Mouse (Mus musculus) kidney, adult 11 months (tissue): Measurements from ENCODE around the gene Man2a1.
"Not testable (repeated sequence)": the region's sequence is repeated elsewhere in the genome, so short reads cannot be mapped to it uniquely, and the experiment has no call there.

Source experiments
- DNase-seq: peaks from one replicate; pipeline ENCODE4 v3.0.0; 2022

Man2a1 gene

DNA sequence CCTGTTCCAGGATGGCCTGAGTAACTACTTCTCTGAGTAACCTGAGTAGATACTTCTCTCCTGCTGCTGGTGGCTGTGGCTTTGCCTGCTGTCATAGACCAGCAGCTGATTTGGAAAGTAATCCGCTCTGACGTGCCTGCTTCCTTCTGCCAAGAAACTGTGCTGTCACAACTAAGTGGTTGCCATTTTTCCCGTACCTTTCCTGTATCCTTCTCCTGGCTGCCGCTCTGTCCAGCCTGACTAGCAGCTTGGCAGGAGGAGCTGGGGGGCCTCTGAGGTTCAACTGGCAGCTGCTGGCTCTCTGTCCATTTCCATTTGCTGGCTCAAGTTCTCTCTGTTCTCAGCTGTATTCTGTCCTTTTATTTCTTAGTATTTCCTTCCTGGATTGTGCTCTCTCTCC is 115.8 kb downstream of the Man2a1 start:
- peak; percentile 26 for DNase-seq

DNA sequence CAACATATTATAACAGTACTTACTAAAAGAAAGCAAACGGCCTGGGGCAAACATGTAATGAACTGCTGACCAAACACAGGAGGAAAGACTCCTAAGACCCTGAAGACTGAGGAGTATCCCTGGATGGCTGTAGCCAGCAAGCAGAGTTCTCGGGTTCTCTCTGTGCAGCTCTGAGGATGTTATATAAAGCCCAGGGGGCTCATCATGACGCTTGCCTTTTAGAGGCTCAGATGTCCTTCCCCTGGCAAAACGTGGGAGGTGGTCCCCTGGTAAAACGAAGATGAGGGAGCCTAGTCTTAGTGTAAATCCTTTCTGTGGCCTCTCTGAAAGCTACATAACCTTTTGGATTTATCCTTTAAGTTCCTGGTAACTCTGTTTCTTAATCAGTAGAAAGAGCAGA is 119.2 kb downstream of the Man2a1 start:
- DNase-seq: no peak

DNA sequence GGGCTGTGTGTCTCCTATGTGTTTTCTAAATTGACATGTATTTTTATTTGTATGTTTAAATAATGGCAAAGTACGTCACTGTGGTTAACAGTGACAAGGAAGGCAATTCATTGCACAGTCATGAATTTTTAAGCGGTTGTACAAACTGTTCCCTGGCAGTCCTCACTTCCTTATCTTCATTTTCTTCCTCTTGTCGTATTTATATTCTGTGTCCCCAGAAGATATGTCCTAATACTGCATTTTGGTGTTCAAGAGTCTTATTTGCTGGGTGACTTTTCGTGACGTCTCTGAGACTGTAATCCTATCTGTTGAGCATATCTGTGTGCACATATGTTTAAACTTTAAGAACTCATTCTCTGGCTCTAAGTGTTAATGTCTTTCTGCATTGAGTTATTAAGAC is 120.6 kb downstream of the Man2a1 start:
- no peak for DNase-seq

DNA sequence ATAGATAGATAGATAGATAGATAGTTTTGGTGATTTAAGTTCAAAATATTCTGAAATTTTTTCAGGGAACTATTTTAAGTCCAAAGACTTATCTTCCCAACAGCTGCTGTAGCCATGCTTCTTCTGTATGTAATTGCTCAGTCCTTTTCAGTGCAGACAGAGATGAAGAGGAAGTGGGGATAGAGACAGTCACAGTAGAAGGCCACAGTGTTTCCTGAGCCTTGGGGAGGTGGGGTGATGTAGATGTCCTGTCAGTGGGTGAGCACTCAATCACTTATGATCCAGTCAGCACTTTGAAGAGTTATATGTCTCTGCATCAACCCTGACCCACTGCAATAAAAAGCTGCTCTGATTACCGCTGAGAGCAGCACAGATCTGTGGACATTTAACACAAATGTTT is 122.6 kb downstream of the Man2a1 start:
- DNase-seq: no peak

DNA sequence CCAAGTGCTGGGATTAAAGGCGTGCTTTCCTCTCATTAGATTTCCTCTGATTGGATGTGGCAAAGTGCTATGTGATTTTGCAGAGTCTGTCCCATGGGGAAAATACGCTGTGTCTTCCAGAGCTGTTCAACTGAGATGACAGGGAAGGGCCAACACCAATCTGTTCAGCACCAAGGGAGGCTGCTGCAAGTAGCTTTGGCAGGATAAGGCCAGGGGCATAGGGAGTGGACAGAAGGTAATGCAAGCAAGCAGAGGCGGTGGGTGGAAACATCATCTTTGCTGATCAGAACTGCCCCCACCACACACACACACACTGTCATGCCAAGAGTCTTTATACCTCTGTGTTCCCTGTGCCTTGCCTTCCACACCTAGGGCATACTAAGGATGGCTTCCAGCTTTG is 124.7 kb downstream of the Man2a1 start:
- DNase-seq: no peak

DNA sequence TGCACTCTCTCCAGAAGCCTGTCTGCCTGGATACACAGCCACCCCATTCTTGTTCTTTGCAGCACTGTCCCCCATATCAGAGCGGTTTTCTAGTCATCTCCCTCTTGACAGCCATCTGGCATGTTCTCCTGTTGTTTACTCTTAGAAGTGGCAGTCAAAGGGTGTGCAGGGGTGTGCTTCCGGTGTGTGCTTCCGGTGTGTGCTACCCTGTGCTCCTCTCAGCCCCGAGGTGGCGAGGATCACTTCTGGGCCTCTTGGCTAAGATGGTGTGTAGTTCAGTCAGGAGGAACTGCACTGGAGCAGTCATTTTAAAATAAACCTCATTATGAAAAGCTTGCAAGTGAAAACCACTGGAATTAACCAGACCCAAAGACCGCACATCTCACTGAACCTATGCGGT is 125.5 kb downstream of the Man2a1 start:
- no peak for DNase-seq

DNA sequence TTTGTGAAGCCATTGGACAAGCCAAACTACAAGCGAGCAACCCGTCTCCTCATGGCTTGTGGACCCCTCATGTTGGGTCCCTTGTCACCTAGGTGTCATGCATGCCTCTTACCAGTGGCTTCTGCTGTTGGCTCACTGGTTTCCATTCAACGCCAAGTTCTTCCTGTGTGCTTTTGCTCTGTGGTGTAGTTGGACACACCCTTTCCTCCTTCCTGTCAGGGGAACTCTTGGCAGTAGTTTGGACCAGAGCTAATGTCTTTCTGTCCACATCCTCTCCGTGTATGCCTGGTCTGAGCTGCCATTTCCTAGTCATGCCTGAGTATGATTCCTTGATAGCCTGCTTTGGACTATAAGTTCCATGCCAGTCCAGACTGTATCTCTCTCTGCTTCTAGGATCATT is 135.0 kb downstream of the Man2a1 start:
- DNase-seq: peak; percentile 12

DNA sequence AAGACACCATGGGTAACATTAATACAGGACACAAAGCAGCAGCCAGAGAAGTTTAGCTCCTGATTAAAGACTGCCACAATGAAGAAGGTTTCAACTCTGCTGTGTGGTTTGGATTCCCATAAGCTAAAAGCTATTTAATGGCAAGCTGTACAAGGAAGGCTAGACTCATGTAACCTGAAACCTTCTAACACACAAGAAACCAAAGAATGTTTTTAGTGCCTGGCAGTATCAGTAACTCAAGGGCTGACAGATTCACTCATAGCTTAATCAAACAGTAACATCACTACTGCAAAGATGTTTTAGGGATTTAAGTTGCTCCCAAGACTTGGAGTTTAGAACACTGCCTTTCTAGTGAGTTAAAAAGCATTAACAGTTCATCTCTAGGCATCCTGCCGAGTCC is 137.4 kb downstream of the Man2a1 start:
- no peak for DNase-seq

DNA sequence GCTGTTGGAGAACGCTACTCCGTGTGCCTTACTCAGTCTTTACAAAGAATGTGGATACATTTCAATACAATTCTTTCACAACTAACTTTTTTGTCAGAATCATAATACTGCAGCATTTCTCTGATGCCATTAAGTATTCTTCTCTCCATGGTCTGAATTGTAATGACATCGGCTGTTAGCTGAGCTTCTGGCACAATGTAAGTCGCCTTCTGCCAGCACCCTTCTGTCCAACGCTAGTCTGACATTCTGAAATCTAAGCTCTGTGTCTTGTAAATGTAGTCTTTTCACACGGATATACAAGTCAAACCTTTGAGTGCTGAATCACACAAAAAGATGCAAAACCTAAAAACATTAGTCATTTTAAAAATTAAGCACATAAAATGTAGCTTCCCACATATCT is 138.6 kb downstream of the Man2a1 start:
- no peak for DNase-seq

DNA sequence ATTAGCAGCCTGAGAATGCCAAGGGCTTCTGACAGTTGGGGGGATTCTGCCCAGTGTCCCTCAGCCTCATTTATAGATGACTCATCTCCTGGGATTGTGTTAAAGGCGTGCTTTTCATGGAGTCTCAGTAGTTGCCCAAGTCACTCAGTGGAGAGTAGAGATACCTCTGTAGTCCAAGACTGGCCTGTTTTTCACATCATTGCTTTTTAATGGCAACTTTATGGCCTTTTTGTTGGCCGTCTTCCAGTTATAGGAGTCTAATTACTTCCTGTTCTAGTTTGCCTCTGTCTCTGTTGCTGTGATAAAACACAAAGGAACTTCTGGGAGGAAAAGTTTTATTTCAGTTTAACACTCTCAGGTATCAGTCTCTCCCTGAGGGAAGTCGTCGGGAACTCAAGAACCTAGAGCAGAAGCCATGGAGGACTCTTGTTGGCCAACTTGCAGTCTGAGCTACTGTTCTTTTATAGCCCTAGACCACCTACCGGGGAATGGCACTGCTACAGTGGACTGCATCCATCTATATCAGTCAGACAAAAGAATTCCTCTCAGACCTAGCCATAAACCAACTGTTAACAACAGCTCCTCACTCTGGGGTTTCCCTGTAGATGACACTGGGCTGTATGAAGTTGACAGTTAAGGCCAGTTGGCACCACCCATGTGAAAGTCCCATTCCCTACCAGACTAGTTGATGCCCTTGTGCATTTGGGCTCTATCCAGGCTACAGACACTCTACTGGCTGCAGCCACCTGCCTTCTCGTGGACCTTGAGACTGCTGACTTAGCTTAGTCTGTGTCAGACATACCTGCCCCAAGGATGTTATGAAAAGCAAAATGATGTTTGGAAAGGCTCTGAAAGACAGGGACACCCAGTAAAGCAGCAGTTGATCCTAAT is 142.4 kb downstream of the Man2a1 start:
- DNase-seq: peak; percentile 49

DNA sequence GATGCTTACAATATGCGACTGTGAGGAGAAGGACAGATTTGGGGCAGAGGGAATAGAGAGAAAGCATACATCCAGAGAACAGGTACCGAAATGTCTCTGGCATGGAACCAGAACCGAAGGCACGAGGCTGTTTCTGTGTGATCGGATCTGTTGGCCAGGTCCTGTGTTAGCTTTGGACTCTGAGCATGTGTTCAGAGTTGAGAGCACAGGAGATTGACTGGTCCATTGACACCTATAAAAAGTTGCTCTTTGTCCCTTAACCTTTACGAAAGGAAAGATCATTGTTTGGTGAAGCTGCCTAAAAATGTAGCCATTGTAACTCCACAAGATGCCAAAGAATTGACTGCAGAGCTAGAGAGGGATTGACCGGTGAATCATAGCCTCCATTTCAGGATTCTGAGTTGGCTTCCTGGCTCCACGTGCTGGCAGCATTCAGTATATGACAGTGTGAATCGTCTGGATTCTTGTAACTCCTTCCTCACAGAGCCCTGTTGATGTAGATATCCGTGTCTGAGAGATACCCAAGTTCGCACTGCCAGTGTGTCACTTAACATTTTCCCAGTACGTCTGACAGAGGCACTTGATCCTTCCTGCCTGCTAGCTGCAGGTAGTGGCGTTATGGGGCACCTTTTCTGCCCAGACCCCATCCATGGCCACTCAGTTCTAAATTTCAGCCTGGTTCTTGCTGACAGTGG is 143.2 kb downstream of the Man2a1 start:
- DNase-seq: peak; percentile 57

DNA sequence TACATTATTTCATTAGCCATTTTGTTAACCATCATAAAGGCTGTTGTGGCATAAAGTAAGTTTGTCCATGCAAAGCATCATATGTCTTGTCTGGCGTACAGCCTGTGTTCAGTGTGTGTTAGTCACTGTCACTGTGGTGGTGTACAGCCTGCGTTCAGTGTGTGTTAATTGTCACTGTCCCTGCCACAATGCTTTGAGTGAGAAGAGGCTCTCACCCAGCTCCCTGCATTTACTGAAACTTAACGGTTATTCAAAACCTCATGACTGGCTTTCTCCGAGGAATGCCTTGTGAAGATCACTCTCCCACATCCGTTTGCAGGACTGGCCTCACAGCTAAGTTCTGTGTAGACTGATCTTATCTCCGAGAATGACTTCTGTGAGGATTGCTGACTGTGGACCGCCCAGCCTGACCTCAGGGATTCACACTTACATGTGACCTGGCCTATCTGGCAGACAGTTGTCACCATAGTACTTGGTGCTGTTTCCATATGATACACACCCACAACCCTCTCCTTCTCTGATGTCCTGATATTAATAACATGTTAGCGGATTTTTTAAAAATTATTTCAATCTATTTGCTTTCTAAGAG is 146.2 kb downstream of the Man2a1 start:
- no peak for DNase-seq

DNA sequence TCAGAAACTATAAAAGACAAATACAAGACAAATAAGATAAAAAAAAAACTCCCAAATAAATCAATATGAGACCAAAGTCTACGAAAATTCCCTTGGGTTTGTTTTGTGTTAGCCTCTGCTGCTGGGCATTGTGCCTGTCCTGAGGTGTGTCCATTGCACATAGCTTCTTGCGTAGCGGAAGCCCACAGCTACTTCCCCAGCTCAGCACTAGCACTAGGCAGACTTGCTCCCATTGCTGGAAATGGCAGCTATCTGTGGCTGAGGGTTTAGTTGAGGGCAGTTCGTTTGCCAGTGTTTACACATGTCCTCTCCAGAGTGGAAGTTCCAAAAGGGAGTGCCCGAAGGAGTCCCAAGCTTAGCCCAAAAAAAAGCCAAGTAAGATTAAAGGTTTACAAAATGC is 146.9 kb downstream of the Man2a1 start:
- DNase-seq: no peak

DNA sequence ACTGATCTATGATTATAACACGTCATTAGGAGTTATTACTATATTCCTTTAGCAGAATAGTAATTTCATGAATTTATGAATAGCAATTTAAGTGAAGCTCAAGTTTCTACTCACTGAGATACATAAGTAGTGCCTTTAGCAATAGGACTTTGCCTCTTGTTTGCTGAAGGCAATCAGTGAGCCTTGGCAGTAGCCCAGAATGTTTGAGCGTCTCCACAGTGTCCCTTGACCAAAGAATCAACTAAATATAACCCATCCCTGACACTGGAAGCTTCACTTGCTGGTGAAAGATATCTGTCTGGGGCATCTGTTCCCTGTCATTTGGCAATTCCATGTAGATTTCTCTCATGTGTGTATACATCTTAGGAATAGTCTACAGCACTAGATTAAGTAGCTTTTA is 147.6 kb downstream of the Man2a1 start:
- DNase-seq: no peak

DNA sequence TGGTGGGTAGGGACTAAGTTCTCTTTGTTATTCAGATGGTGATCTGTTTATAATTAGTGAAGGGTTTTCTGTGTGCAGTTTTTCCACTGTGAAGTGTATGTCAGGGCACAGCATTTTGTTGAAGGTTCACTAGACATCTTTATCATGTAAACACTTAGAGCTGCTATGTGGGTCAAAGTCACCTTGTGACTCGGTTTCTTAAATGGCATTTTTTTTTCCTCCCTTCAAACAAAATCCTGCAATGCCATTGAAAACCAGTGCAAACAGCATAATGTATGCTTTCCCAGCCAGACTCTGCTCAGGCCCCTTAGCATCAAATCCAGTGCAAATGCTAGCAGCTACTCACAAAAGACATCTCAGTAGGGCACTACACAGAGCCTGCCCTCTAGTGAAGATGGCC is 148.6 kb downstream of the Man2a1 start:
- no peak for DNase-seq

DNA sequence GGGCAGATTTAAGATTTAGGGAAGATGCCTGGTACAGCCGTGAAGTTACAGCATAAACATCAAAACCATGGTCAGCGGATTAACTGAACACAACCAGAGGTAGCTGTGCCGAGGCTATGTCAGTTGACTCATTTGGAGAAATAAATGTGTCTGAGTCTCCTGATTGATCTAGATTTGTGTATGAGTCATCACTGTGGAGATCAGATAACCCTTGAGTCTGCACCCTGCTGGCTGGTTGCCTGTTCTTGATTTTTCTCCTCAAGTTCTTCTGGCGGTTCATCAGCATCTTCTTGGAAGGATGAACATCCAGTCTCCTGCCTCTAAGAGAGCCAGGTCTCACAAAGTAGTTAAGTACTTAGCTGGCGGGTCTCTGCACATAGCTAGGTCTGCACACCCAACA is 150.7 kb downstream of the Man2a1 start:
- no peak for DNase-seq

DNA sequence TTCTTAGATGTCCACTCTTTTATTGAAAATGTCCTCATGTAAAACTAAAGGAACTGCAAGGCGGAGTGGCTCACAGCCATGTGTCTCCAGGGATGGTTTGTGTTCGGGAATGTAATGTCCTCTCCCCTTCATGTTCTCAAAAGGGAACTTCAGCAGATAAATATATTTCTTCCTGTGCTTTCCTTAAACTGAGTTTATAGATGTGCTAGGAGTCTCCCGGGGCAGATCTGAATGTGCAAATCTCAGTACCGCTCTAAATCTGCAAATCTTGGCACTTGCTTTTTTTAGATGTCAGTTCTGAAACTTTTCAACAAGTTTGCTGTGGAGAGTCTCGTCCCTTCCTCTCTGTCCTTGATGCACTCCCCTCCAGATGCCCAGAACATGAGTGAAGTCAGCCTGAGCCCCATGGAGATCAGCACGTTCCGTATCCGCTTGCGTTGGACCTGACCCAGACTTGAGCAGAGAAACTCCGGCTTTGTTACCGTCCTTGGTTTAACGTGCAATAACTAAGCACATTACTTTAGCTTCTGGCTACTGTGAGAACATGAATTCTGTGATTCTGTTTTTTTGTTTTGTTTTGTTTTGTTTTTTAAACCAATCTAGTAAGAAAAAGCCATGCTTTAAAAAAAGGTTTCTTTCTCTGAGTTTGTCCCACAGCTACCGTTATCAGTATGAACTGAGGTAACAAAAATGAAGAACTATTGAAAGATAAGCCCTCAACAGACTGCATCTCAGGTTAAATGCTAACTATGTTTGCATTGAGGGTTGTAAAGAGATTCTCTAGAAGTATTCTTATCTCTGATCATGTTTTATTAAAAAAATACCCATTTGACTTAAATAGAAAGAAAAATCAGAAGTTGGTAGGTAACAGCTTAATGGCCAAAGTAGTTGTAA is 151.8 kb downstream of the Man2a1 start:
- no peak for DNase-seq

DNA sequence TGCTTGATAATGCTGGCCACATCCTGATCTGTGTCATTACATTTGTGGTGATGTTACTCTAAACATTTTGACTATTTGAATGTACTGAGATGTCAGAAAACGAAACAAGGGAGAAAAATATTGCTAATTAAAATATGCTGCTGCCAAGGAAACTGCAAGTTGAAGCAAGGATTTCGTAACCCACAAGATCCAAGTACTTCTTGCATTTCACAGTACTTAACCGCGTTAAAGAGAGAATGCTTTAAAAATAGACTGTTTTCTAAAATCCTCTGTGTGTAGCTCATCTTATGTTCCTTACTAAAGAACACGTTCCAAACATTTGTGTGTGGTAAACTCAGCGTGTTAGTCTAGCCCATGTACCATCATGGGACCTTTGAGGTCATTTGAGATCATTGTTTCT is 153.0 kb downstream of the Man2a1 start:
- DNase-seq: no peak

DNA sequence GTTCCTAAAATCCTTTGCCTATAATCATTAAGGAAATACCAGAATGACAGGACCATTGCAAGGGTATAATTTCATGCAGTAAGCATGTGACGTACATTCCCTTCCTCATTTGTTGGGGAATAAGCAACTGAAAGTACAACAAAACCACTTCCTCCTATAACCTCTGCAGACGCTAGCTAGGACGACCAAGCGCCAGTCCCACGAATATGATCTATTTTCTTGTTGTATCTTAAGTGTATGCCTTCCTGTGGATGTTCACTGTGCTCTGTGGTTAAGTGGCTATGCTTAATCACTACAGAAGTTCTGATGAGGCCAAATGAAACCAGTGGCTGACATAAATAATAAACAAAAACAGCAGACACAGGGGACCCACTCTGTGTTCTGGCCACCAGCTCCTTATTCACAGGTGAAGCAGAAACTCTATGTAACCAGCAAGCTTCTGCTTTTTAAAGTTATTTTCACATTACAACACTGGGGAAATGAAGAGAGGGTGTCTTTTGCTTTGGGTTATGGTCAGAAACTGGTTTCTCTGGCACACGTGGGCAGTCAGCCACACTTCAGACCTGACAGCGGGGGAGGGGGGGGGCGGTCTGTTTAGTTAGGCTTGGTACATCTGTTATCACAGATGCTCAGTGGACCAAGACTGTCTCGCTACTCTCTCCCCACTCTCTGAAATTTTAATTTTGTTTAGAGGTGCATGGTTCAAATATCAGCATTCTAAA is 153.8 kb downstream of the Man2a1 start:
- DNase-seq: no peak

DNA sequence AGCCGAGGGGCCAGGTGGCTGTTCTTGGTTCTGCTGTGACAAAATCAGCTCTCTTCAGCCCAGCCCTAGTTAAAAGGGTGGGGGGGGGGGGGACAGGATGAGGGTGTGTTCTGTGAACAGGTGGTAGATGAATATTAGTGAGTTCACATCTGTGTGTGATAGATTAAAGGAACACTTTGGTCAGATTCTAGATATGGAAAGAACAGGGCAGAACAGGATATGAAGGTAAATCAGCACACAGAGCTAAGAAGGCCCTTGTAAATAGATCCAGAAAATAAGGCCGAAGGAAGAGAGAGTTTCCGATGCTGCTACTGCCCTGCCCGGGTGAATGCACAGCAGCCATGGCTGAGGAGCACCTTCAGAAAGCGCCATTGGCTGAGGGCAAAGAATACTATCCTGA is 154.7 kb downstream of the Man2a1 start:
- no peak for DNase-seq

DNA sequence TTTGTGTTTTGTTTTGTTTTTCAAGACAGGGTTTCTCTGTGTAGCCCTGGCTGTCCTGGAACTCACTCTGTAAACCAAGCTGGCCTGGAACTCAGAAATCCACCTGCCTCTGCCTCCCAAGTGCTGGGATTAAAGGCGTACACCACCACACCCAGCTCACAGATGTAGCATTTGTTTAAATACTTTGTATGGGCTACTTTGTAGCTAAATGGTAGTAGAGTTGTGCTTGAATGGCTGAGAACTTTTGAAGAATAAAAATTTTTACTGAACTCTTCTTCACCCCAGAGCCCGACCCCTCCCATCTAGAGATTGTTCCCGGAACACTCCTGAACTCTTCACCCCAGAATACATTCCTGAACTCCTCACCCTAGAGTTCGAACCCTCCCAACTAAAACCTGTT is 162.1 kb downstream of the Man2a1 start:
- DNase-seq: not testable (repeated sequence)

DNA sequence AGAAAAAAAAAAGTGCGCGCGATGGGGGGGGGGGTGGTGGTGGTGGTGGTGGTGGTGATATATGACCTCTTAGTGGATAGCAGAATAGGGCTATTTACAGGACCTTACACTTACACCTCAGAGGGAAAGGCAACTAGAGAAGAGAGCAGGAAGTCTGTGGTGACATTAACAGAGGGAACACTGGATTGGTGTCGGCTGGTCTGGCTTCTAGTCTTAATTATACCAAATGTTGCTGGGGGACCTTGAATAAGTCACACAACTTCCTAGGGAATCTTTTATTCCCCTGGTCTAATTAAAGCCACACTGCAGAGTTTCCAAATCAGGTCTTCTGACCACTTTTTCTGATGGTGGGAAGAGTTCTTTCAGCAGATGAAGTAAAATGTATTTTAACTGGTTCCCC is 163.0 kb downstream of the Man2a1 start:
- no peak for DNase-seq
